Mouse (Mus musculus) heart, embryonic 11.5 days (tissue): ENCODE data around the gene Ggnbp2. TPM values are rescaled to one million over a fixed set of nuclear protein-coding genes. Genes with fewer than 3 reads are reported as not detected.

ENCODE experiments used
- ATAC-seq: fragments of 200-750 bp; cut with Nextera tagmentation; replicated peaks from 2 replicates; pipeline ENCODE4 v1.8.0; 2017; ENCODE audit warnings: moderate library complexity; ENCODE audit not compliant: insufficient number of reproducible peaks, low FRiP score, low TSS enrichment
- H3K27ac ChIP-seq: fragments of 300-500 bp; sonication (generic); 2 replicates; pipeline ENCODE4 v1.5.1; 2014; ENCODE audit warnings: mild to moderate bottlenecking, low read depth, low read length
- H3K27me3 ChIP-seq: fragments of 300-500 bp; sonication (generic); 2 replicates; pipeline ENCODE4 v1.6.1; 2014; ENCODE audit warnings: mild to moderate bottlenecking, low read length, mixed read lengths; ENCODE audit not compliant: control insufficient read depth, insufficient read depth
- H3K36me3 ChIP-seq: fragments of 300-500 bp; sonication (generic); 2 replicates; pipeline ENCODE4 v1.6.1; 2014; ENCODE audit warnings: mild to moderate bottlenecking, low read length, moderate library complexity, mixed read lengths; ENCODE audit not compliant: control insufficient read depth, insufficient read depth
- H3K4me1 ChIP-seq: fragments of 300-500 bp; sonication (generic); 2 replicates; pipeline ENCODE4 v1.6.1; 2014; ENCODE audit warnings: low read length; ENCODE audit not compliant: control insufficient read depth, insufficient read depth
- H3K4me2 ChIP-seq: fragments of 300-500 bp; sonication (generic); 2 replicates; pipeline ENCODE4 v1.6.1; 2014; ENCODE audit warnings: mild to moderate bottlenecking, moderate library complexity
- H3K4me3 ChIP-seq: fragments of 300-500 bp; sonication (generic); 2 replicates; pipeline ENCODE4 v1.5.1; 2014; ENCODE audit warnings: low read depth, low read length
- H3K9ac ChIP-seq: fragments of 300-500 bp; sonication (generic); 2 replicates; pipeline ENCODE4 v1.6.1; 2014; ENCODE audit warnings: mild to moderate bottlenecking, low read depth, low read length, moderate library complexity
- H3K9me3 ChIP-seq: fragments of 300-500 bp; sonication (generic); replicated peaks from 2 replicates; pipeline ENCODE4 v1.6.1; 2016; ENCODE audit warnings: low read length; ENCODE audit not compliant: control insufficient read depth
- WGBS: fragments of 180-500 bp; shearing (Covaris S2); extraction: QIAGEN DNeasy Blood & Tissue Kit; methylation state at CpG from one replicate; pipeline ENCODE4 v1.1.7; 2014; ENCODE audit not compliant: insufficient replicate concordance; 5-methylcytosine and 5-hydroxymethylcytosine counted together
- polyA plus RNA-seq: library from polyadenylated mRNA; unstranded; fragments of >200 nt; fragmentation: Nextera tagmentation; extraction: Ambion mirVana; gene quantifications from 2 replicates; pipeline ENCODE4 v1.2.1, GENCODE M21; 2014

The Ggnbp2 gene
- polyA plus RNA-seq, result 52.4 and 54.8 TPM in 2 replicates

DNA sequence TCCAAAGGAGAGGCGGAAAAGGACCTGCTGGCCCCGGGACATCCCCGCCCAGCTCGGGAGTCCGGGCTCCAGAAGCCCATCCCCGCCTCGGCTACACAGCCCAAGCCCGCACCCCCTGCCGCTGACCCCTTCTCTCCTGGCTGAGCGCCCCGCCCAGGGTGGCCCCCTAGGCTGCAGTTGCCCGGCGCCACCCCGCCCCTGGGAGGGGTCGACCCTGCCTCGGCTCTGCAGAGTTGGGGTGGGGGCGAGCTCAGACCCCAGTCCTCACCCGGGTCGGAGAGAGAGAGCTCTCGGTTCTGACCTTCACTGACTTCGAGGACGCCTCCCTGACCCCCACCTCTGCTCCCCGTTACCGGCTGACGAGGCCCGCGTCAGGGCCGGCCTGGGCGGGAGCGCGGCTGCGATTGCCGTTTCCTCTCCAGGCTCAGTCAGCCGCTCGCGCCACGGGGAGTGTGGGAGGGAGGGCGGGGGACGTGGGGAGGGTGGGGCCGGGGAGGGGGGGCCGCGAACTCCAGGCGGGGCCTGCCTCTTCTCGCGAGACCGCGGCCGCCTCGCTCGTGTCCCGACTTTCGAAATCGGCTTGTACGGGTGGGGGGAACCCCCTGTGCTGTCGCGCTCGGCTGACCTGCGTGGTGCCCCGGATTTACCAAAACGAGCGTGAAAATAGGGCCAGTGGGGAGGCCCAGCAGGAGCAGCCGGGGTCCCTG, at the start of gene Ggnbp2:
TSS of gene Ggnbp2 (minus strand) at position 481 of the 707 bp plus-strand sequence.
- under 1% methylated on average over 46 of the region's 62 CpGs for WGBS
- H3K4me2 ChIP-seq, result peak within 1 kb of the TSS; percentile 85

DNA sequence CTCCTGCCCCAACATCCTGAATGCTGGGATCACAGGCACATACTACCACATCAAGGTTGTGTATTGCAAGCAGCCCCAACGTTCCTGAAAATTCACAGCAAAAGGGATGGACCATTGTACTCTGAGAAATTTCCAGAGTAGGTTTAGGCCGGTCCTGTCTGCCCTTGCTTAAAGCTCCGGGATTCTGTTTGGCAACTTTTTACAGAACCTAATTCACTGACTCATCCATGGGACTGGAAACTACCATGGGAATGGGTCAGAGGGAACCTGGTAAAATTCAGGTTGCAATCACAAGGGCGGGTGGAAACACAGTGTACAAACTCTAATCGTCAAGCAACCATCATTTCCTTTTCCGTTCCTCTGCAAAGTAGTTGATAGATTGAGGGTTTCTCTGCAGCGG, 49.3 kb upstream of the Ggnbp2 start:
- Histone ChIP-seq H3K4me2 (no peak overlapping the region), H3K27me3 (no peaks in the 10 kb centered on the region), H3K9me3 (no peaks in the 10 kb centered on the region), H3K36me3 (no peaks in the 10 kb centered on the region), H3K9ac (no peak overlapping the region), H3K27ac (no peak overlapping the region), H3K4me1 (no peaks in the 10 kb centered on the region), H3K4me3 (no peak overlapping the region)
- no peak for ATAC-seq
- WGBS, result 50% methylated on average over 7 of the region's 7 CpGs

More for the DNA sequence above, at the start of gene Ggnbp2:
- Histone ChIP-seq H3K4me1 (peaks cover 9% of the 10 kb centered on the region), H3K9me3 (no peaks in the 10 kb centered on the region), H3K9ac (peak within 1 kb of the TSS; percentile 93), H3K27ac (peak within 1 kb of the TSS; percentile 99), H3K4me3 (peak within 1 kb of the TSS; percentile 84), H3K27me3 (no peaks in the 10 kb centered on the region), H3K36me3 (no peaks in the 10 kb centered on the region)
- peak; percentile 90 for ATAC-seq

DNA sequence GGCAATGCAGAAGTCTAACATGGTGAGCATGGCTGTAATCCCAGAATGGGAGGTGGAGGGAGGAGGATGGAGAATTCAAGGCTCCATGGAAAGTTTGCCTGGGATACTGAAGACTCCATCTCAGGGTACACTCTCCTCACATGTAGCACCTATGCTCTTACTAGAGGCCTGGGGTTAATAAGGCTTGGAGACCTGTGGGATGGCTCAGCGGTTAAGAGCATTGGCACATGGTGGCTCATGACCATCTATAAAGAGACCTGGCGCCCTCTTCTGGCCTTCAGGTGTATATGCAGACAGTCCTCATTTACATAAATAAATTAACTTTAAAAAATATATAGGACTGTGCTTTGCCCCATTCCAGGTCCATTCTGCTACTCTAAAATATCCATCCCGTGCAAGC, 48.7 kb upstream of the Ggnbp2 start:
- Histone ChIP-seq H3K4me2 (no peak overlapping the region), H3K9me3 (no peaks in the 10 kb centered on the region), H3K9ac (no peak overlapping the region), H3K36me3 (no peaks in the 10 kb centered on the region), H3K27ac (no peak overlapping the region), H3K4me1 (no peaks in the 10 kb centered on the region), H3K27me3 (no peaks in the 10 kb centered on the region), H3K4me3 (no peak overlapping the region)
- no peak for ATAC-seq
- 34% methylated on average over 3 of the region's 3 CpGs for WGBS

DNA sequence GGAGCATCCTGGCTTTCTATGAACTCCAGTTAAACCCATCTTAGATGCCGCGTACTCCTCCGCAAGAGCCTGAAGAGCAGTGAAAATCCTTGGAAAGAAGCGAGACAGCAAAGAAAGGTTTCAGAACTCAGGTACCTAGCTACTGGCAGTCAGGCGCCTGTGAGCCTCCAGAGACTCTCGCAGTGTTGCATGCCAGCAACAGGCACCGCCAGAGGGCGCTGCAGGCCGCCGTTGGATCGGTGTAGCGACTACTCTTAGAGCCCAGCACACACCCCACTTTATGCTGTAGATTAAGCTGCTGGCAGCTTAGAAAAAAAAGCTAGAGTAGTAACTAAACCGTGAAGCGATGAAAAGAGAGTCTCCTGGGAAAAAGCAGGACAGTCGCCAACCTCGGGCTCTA, 47.8 kb upstream of the Ggnbp2 start:
- H3K27ac ChIP-seq, result no peak overlapping the region
- no peak overlapping the region for H3K4me3 ChIP-seq
- no peaks in the 10 kb centered on the region for H3K9me3 ChIP-seq
- H3K4me2 ChIP-seq, result peak overlapping the region; percentile 21
- peaks cover 3% of the 10 kb centered on the region; the same call in 1 of the 2 replicates for H3K36me3 ChIP-seq
- no peak overlapping the region for H3K9ac ChIP-seq
- WGBS, result 4% methylated on average over 16 of the region's 16 CpGs
- H3K4me1 ChIP-seq, result no peaks in the 10 kb centered on the region
- no peaks in the 10 kb centered on the region for H3K27me3 ChIP-seq
- ATAC-seq, result no peak

GRCm38 (mm10) chr11:84916703-84917300, 46.2 kb upstream of the Ggnbp2 start:
- ATAC-seq, result no peak
- H3K9me3 ChIP-seq, result no peaks in the 10 kb centered on the region
- WGBS, result 54% methylated on average over 7 of the region's 7 CpGs
- H3K27ac ChIP-seq, result no peak overlapping the region
- H3K27me3 ChIP-seq, result no peaks in the 10 kb centered on the region
- peaks cover 9% of the 10 kb centered on the region; the same call in 1 of the 2 replicates for H3K36me3 ChIP-seq
- peak overlapping the region; percentile 50; the same call in 1 of the 2 replicates for H3K9ac ChIP-seq
- H3K4me1 ChIP-seq, result no peaks in the 10 kb centered on the region
- H3K4me2 ChIP-seq, result peak overlapping the region; percentile 81
- H3K4me3 ChIP-seq, result peak overlapping the region; percentile 81

DNA sequence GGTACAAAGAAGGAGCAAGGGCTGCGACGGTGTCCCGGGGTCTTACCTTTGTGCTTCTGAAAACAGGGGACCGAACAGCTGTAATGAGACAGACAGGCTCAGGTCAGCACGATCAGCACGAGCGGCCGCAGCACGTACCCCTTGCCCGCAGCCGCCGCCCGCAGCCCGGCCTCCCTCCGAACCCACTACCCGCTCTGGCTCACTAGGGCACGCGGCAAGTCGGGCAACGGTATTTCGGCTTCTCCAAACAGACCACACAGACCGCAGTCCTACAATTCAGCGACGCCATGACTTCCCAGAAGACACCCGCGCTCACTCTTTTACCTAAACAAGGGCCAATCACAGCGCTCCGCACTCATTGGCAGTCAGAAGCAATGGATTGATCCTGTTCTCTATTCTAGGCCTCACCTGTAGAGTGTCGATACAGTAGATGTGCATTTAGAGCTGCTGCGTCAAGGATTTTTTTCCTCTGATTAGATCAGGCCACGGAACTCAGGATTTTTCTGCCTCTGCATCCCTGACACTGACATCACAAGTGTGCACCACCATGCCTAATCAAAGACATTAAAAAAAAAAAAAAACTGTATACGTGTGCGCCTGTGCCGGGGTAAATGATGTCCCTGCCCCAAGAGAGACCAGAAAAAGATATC, 45.6 kb upstream of the Ggnbp2 start, which contains the start of gene Znhit3:
TSS of gene Znhit3 (minus strand) at position 314 of the 650 bp plus-strand sequence.
- WGBS, result 4% methylated on average over 34 of the region's 34 CpGs

DNA sequence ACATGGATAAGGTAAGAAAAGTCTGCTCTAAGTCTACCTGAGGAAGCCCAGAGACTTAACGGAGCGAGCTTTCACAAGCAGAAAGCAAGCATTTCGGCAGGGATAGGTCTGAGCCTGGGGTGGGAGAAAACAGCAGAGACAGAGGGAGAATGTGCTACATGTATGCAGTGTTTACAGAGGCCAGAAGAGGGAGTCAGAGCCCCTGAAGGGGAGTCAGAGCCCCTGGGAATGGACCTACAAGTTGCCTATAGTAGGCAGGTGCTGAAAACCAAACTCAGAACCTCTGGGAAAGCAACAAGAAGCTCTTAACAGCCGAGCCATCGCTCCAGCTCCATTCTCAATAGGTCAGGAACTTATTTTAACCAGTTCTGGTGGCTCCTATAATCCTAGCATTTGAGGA, 44.1 kb upstream of the Ggnbp2 start:
- WGBS, result 79% methylated on average over 5 of the region's 5 CpGs
- Histone ChIP-seq H3K4me1 (no peaks in the 10 kb centered on the region), H3K27ac (no peak overlapping the region), H3K36me3 (peaks cover 19% of the 10 kb centered on the region; the same call in 1 of the 2 replicates), H3K4me2 (no peak overlapping the region), H3K4me3 (no peak overlapping the region), H3K27me3 (no peaks in the 10 kb centered on the region), H3K9ac (no peak overlapping the region), H3K9me3 (no peaks in the 10 kb centered on the region)
- ATAC-seq, result no peak

More for the DNA sequence above, 45.6 kb upstream of the Ggnbp2 start, which contains the start of gene Znhit3:
- peaks cover 13% of the 10 kb centered on the region; the same call in 1 of the 2 replicates for H3K36me3 ChIP-seq
- peak; percentile 63 for ATAC-seq
- peak within 1 kb of the TSS; percentile 81 for H3K4me3 ChIP-seq
- H3K4me1 ChIP-seq, result no peaks in the 10 kb centered on the region
- no peaks in the 10 kb centered on the region for H3K27me3 ChIP-seq
- H3K9me3 ChIP-seq, result no peaks in the 10 kb centered on the region
- H3K4me2 ChIP-seq, result peak within 1 kb of the TSS; percentile 81
- H3K27ac ChIP-seq, result no peak within 1 kb of the TSS
- H3K9ac ChIP-seq, result peak within 1 kb of the TSS; percentile 87

- H3K27ac ChIP-seq, result no peak overlapping the region
- no peak overlapping the region for H3K4me3 ChIP-seq
- no peaks in the 10 kb centered on the region for H3K27me3 ChIP-seq
- H3K36me3 ChIP-seq, result peaks cover 40% of the 10 kb centered on the region
- H3K9ac ChIP-seq, result no peak overlapping the region
- H3K4me2 ChIP-seq, result no peak overlapping the region
- no peaks in the 10 kb centered on the region for H3K9me3 ChIP-seq
- H3K4me1 ChIP-seq, result no peaks in the 10 kb centered on the region
- ATAC-seq, result no peak
- 89% methylated on average over 4 of the region's 4 CpGs for WGBS
Measured at GRCm38 (mm10) chr11:84910411-84910810, 39.8 kb upstream of the Ggnbp2 start.
